Mouse (Mus musculus): ENCODE results near the gene 9530068E07Rik. TPM values are rescaled to one million over a fixed set of nuclear protein-coding genes. Genes with fewer than 3 reads are reported as not detected.
A peak's percentile ranks its signal among the peaks of the same experiment; 100 is the strongest.
"Not testable (repeated sequence)": the region's sequence is repeated elsewhere in the genome, so short reads cannot be mapped to it uniquely, and the experiment has no call there.

The 9530068E07Rik gene
- polyA plus RNA-seq, 1 experiment from 2014 or later: 122 TPM

GRCm38 (mm10) chr11:52386892-52387291, 9.3 kb upstream of the 9530068E07Rik start:
- Histone ChIP-seq H3K27ac (ENCODE audit: low read depth, low read length) (no peak overlapping the region), H3K4me3 (ENCODE audit: low read depth, low read length) (no peak overlapping the region), H3K27me3 (ENCODE audit: control insufficient read depth, insufficient read depth, low read length) (no peaks in the 10 kb centered on the region), H3K4me1 (ENCODE audit: control insufficient read depth, insufficient read depth, low read length) (no peaks in the 10 kb centered on the region), H3K4me2 (ENCODE audit: low read depth, low read length) (no peak overlapping the region), H3K9me3 (ENCODE audit: control insufficient read depth, low read length) (no peaks in the 10 kb centered on the region), H3K36me3 (ENCODE audit: control insufficient read depth, insufficient read depth, low read length) (peaks cover 31% of the 10 kb centered on the region), H3K9ac (replicated peaks; ENCODE audit: low read depth, low read length) (no peak overlapping the region)
- WGBS: 86% methylated on average over 3 of the region's 3 CpGs
- no peak for ATAC-seq (ENCODE audit: low read depth)

DNA sequence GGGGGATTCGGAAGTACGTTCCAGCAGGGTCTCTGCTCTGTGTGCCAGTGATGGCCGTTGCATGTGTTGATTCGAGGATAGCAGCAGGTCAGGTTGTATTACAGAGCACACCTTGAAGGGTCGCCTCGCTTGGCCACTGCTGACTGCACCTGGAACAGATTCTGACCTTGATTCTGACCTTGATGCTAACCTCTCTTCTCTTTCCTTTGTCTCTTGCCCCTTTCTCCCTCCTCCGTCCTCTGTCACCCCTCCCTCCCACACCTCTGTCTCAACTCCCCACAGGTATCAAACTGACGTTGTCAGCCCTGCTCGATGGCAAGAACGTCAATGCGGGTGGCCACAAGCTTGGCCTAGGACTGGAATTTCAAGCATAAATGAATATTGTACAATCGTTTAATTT, 8.1 kb upstream of the 9530068E07Rik start:
- Histone ChIP-seq H3K9ac (replicated peaks; ENCODE audit: low read depth, low read length) (no peak overlapping the region), H3K36me3 (ENCODE audit: control insufficient read depth, insufficient read depth, low read length) (peaks cover 31% of the 10 kb centered on the region), H3K27me3 (ENCODE audit: control insufficient read depth, insufficient read depth, low read length) (no peaks in the 10 kb centered on the region), H3K4me3 (ENCODE audit: low read depth, low read length) (no peak overlapping the region), H3K4me1 (ENCODE audit: control insufficient read depth, insufficient read depth, low read length) (no peaks in the 10 kb centered on the region), H3K9me3 (ENCODE audit: control insufficient read depth, low read length) (no peaks in the 10 kb centered on the region), H3K4me2 (ENCODE audit: low read depth, low read length) (no peak overlapping the region), H3K27ac (ENCODE audit: low read depth, low read length) (no peak overlapping the region)
- ATAC-seq (ENCODE audit: low read depth): no peak
- WGBS: 93% methylated on average over 12 of the region's 12 CpGs

DNA sequence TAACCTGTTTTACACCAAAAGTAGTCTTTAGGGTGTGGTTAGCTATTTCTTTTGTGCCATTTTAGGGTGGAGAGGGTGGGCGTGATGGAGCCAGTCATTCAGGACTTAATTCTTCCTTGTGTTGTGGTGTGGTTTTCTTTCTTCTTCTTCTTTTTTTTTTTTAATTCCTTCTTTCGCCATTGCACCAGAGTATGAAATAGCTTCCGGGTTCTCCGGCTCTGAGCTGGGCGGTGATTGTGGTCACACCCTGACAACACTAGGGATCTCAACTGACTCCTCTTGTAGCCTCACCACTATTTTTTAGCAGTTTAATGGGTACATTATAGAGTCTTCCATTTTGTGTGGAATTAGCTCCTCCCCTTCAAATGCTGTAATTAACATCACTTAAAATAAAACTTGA, 7.2 kb upstream of the 9530068E07Rik start:
- H3K36me3 ChIP-seq (ENCODE audit: control insufficient read depth, insufficient read depth, low read length): peaks cover 25% of the 10 kb centered on the region
- H3K4me2 ChIP-seq (ENCODE audit: low read depth, low read length); H3K9me3 ChIP-seq (ENCODE audit: control insufficient read depth, low read length); H3K4me3 ChIP-seq (ENCODE audit: low read depth, low read length); H3K27me3 ChIP-seq (ENCODE audit: control insufficient read depth, insufficient read depth, low read length); H3K27ac ChIP-seq (ENCODE audit: low read depth, low read length); H3K9ac ChIP-seq (replicated peaks; ENCODE audit: low read depth, low read length); H3K4me1 ChIP-seq (ENCODE audit: control insufficient read depth, insufficient read depth, low read length); ATAC-seq (ENCODE audit: low read depth): not testable (repeated sequence)
- 94% methylated on average over 5 of the region's 5 CpGs for WGBS

DNA sequence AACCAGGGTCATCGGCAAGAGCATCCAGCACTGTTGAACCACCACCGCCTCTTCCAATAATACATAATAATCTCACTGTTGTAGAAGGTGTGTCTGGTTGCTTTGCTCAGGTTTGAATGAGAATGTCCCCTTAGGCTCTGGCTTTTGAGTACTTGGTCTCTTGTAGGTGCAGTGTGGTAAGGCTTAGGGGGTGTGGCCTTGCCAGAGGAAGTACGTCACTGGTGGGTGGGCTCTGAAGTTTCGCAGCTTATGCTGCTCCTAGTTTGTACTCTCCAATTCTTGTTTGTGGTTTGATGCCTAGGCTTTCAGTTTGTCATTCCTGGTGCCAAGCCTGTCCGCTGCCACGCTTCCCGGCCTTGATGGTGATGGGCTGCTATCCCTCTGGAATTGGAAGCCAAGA, 6.3 kb upstream of the 9530068E07Rik start:
- WGBS: 94% methylated on average over 7 of the region's 7 CpGs
- no peak overlapping the region for H3K4me2 ChIP-seq (ENCODE audit: low read depth, low read length)
- no peak overlapping the region for H3K27ac ChIP-seq (ENCODE audit: low read depth, low read length)
- H3K9me3 ChIP-seq (ENCODE audit: control insufficient read depth, low read length): no peaks in the 10 kb centered on the region
- no peaks in the 10 kb centered on the region for H3K4me1 ChIP-seq (ENCODE audit: control insufficient read depth, insufficient read depth, low read length)
- ATAC-seq (ENCODE audit: low read depth): no peak
- no peak overlapping the region for H3K4me3 ChIP-seq (ENCODE audit: low read depth, low read length)
- peaks cover 17% of the 10 kb centered on the region; the same call in 1 of the 2 replicates for H3K36me3 ChIP-seq (ENCODE audit: control insufficient read depth, insufficient read depth, low read length)
- H3K27me3 ChIP-seq (ENCODE audit: control insufficient read depth, insufficient read depth, low read length): no peaks in the 10 kb centered on the region
- H3K9ac ChIP-seq (replicated peaks; ENCODE audit: low read depth, low read length): no peak overlapping the region

DNA sequence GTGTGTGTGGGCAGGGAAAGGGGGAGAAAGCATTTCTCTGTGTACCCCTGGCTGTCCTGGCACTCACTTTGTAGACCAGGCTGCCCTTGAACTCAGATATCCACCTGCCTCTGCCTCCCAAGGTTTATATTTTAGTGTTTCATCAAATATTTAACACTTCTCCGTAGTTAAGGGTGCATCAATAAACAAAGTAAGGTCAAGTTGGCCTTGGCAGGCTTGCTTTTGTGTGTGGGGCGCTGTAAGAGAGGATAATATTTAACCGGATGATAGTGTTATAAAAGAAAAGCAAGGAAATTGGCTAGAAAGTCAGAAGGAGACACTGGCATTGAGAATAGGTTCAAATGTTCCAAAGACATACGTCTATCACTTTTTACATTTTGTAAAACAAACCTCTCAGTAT, 1.7 kb upstream of the 9530068E07Rik start:
- Histone ChIP-seq H3K9me3 (ENCODE audit: control insufficient read depth, low read length) (no peaks in the 10 kb centered on the region), H3K27me3 (ENCODE audit: control insufficient read depth, insufficient read depth, low read length) (no peaks in the 10 kb centered on the region), H3K4me2 (ENCODE audit: low read depth, low read length) (no peak overlapping the region), H3K27ac (ENCODE audit: low read depth, low read length) (no peak overlapping the region), H3K9ac (replicated peaks; ENCODE audit: low read depth, low read length) (no peak overlapping the region), H3K4me3 (ENCODE audit: low read depth, low read length) (no peak overlapping the region), H3K36me3 (ENCODE audit: control insufficient read depth, insufficient read depth, low read length) (no peaks in the 10 kb centered on the region), H3K4me1 (ENCODE audit: control insufficient read depth, insufficient read depth, low read length) (0 out of 2 replicates have a peak, but pooled peaks cover 2% of the 10 kb centered on the region)
- no peak for ATAC-seq (ENCODE audit: low read depth)
- 77% methylated on average over 4 of the region's 4 CpGs for WGBS

DNA sequence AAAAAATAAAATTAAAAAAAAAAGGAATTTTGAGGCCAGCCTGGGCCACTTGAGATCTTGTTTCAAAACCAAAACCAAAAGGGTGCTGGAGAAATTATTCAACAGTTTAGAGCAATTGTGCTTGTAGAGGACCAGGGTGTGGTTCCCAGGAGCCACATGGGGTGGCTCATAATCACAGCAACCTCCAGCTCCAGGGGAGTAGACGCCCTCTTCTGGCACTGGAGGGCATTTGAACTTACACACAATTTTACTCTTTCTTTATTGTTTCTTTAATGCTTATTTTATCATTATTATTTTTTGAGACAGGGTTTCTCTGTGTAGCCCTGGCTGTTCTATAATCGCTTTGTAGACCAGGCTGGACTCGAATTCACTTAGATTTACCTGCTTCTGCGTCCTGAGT, 885 bp upstream of the 9530068E07Rik start:
- ATAC-seq (ENCODE audit: low read depth): no peak
- no peak overlapping the region for H3K9ac ChIP-seq (replicated peaks; ENCODE audit: low read depth, low read length)
- 33% methylated on average over 4 of the region's 4 CpGs for WGBS
- H3K9me3 ChIP-seq (ENCODE audit: control insufficient read depth, low read length): no peaks in the 10 kb centered on the region
- no peak overlapping the region for H3K4me3 ChIP-seq (ENCODE audit: low read depth, low read length)
- H3K4me2 ChIP-seq (ENCODE audit: low read depth, low read length): no peak overlapping the region
- no peak overlapping the region for H3K27ac ChIP-seq (ENCODE audit: low read depth, low read length)
- 0 out of 2 replicates have a peak, but pooled peaks cover 2% of the 10 kb centered on the region for H3K4me1 ChIP-seq (ENCODE audit: control insufficient read depth, insufficient read depth, low read length)
- H3K27me3 ChIP-seq (ENCODE audit: control insufficient read depth, insufficient read depth, low read length): no peaks in the 10 kb centered on the region
- no peaks in the 10 kb centered on the region for H3K36me3 ChIP-seq (ENCODE audit: control insufficient read depth, insufficient read depth, low read length)

- 0 out of 2 replicates have a peak, but pooled peaks cover 2% of the 10 kb centered on the region for H3K4me1 ChIP-seq (ENCODE audit: control insufficient read depth, insufficient read depth, low read length)
- H3K9ac ChIP-seq (replicated peaks; ENCODE audit: low read depth, low read length): peak overlapping the region; percentile 95
- 2% methylated on average over 33 of the region's 33 CpGs for WGBS
- peak overlapping the region; percentile 54 for H3K4me2 ChIP-seq (ENCODE audit: low read depth, low read length)
- ATAC-seq (ENCODE audit: low read depth): peak; percentile 83
- no peaks in the 10 kb centered on the region for H3K9me3 ChIP-seq (ENCODE audit: control insufficient read depth, low read length)
- no peaks in the 10 kb centered on the region for H3K36me3 ChIP-seq (ENCODE audit: control insufficient read depth, insufficient read depth, low read length)
- no peaks in the 10 kb centered on the region for H3K27me3 ChIP-seq (ENCODE audit: control insufficient read depth, insufficient read depth, low read length)
- peak overlapping the region; percentile 90 for H3K27ac ChIP-seq (ENCODE audit: low read depth, low read length)
- peak overlapping the region; percentile 92 for H3K4me3 ChIP-seq (ENCODE audit: low read depth, low read length)
These were observed 465 bp downstream of the 9530068E07Rik start for GRCm38 (mm10) chr11:52396597-52397188.

DNA sequence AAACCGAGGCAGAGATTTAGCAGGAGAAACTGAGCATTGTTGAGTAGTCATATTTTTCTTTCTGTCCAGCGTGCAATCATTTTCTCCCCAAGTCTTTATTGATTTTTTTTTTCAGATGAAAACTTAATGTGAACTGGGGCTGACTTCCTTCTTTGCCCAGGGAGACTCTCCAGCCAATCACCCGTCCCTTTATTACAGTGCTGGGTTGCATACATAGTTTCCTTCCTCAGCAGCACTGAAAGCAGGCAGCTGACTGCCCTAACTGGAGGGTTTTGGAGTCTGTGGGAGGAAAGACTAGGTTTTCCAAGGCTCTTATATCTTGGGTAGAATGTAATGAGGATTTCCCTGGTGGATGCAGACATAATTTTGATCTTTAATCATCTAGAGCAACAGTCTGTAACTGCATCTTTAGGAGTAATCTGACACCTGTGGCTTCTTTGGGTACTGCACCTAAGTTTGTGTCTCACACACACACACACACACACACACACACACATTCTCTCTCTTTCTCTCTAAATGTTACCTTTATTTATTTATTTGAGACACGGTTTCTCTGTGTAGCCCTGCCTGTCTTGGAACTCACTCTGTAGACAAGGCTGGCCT, 1.3 kb downstream of the 9530068E07Rik start:
- Histone ChIP-seq H3K27ac (ENCODE audit: low read depth, low read length) (no peak overlapping the region), H3K36me3 (ENCODE audit: control insufficient read depth, insufficient read depth, low read length) (no peaks in the 10 kb centered on the region), H3K9me3 (ENCODE audit: control insufficient read depth, low read length) (no peaks in the 10 kb centered on the region), H3K4me3 (ENCODE audit: low read depth, low read length) (peak overlapping the region; percentile 92), H3K27me3 (ENCODE audit: control insufficient read depth, insufficient read depth, low read length) (no peaks in the 10 kb centered on the region), H3K4me2 (ENCODE audit: low read depth, low read length) (peak overlapping the region; percentile 54), H3K4me1 (ENCODE audit: control insufficient read depth, insufficient read depth, low read length) (0 out of 2 replicates have a peak, but pooled peaks cover 2% of the 10 kb centered on the region), H3K9ac (replicated peaks; ENCODE audit: low read depth, low read length) (no peak overlapping the region; the same call in 1 of the 2 replicates)
- WGBS: 90% methylated on average over 4 of the region's 4 CpGs
- ATAC-seq (ENCODE audit: low read depth): no peak

DNA sequence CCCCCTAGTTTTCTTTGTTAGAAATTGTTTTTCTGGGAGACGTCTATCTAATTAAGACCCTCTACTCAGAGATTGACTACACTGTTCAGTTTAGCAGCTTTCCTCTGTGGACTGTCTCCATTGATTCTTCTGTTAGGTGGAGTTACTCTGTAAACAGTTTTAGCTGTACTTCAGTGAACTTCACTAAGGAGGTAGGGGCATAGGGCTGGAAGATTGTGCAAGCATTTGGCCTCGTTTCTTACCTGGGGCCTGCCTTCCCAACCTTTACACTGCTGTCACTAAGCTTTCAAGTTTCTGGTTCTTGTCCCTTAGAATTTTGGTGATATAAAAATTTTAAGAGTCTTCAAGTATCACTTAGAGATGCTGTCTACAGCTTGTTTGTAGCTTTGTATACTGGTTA, 5.2 kb downstream of the 9530068E07Rik start:
- no peak overlapping the region for H3K4me2 ChIP-seq (ENCODE audit: low read depth, low read length)
- ATAC-seq (ENCODE audit: low read depth): no peak
- no peaks in the 10 kb centered on the region for H3K27me3 ChIP-seq (ENCODE audit: control insufficient read depth, insufficient read depth, low read length)
- no peaks in the 10 kb centered on the region for H3K9me3 ChIP-seq (ENCODE audit: control insufficient read depth, low read length)
- no peak overlapping the region for H3K9ac ChIP-seq (replicated peaks; ENCODE audit: low read depth, low read length)
- WGBS: 79% methylated on average over 2 of the region's 2 CpGs
- H3K27ac ChIP-seq (ENCODE audit: low read depth, low read length): no peak overlapping the region
- H3K4me3 ChIP-seq (ENCODE audit: low read depth, low read length): no peak overlapping the region
- peaks cover 26% of the 10 kb centered on the region for H3K36me3 ChIP-seq (ENCODE audit: control insufficient read depth, insufficient read depth, low read length)
- 0 out of 2 replicates have a peak, but pooled peaks cover 2% of the 10 kb centered on the region for H3K4me1 ChIP-seq (ENCODE audit: control insufficient read depth, insufficient read depth, low read length)

All from neural tube, embryonic 14.5 days (tissue).